Mouse (Mus musculus) embryonic facial prominence, embryonic 15.5 days (tissue): ENCODE data around the gene Vti1a. TPM values are rescaled to one million over a fixed set of nuclear protein-coding genes. Genes with fewer than 3 reads are reported as not detected.

Source experiments
- polyA plus RNA-seq: library from polyadenylated mRNA; unstranded; fragments of >200 nt; fragmentation: Nextera tagmentation; extraction: Ambion mirVana; gene quantifications from 2 replicates; pipeline ENCODE4 v1.2.1, GENCODE M21; 2015

Vti1a gene
- polyA plus RNA-seq, 1 experiment from 2014 or later, result 25.6 TPM

Other genes with a start within 250 kb of the Vti1a start
- 12.7 and 13.7 TPM in 2 replicates for gene Gpam, start 189.1 kb upstream of the Vti1a start, polyA plus RNA-seq
- 0.36 TPM in 1 of 2 replicates, not detected in the other for gene Tectb, start 135.6 kb upstream of the Vti1a start, polyA plus RNA-seq
- gene Gucy2g, start 75.1 kb upstream of the Vti1a start, polyA plus RNA-seq, result 0.11 and 0.21 TPM in 2 replicates
- 41.0 and 45.0 TPM in 2 replicates for gene Acsl5, start 64.4 kb upstream of the Vti1a start, polyA plus RNA-seq
- gene Zdhhc6, start 263 bp upstream of the Vti1a start, polyA plus RNA-seq, result 78.7 and 80.1 TPM in 2 replicates